Mouse (Mus musculus) macrophage (primary cell): Measurements from ENCODE around the gene Mindy3. TPM values are rescaled to one million over a fixed set of nuclear protein-coding genes. Genes with fewer than 3 reads are reported as not detected.
A peak's percentile ranks its signal among the peaks of the same experiment; 100 is the strongest.

ENCODE experiments used
- H3K27ac ChIP-seq: fragments of 350-480 bp; formaldehyde crosslinking; 2 replicates; pipeline ENCODE4 v1.9.0; 2021
- H3K36me3 ChIP-seq: fragments of 350-480 bp; formaldehyde crosslinking; 2 replicates; pipeline ENCODE4 v1.9.0; 2021; ENCODE audit errors: inconsistent target
- H3K4me3 ChIP-seq: fragments of 350-480 bp; formaldehyde crosslinking; 2 replicates; pipeline ENCODE4 v1.9.0; 2021; ENCODE audit errors: inconsistent target
- H3K79me2 ChIP-seq: fragments of 350-480 bp; formaldehyde crosslinking; 2 replicates; pipeline ENCODE4 v1.9.0; 2021; ENCODE audit errors: inconsistent target
- WGBS: methylation state at CpG from one replicate; pipeline ENCODE4 v1.1.7; 2026; ENCODE audit warnings: inconsistent platforms; ENCODE audit not compliant: missing documents; 5-methylcytosine and 5-hydroxymethylcytosine counted together
- polyA plus RNA-seq: library from polyadenylated mRNA; stranded (reverse); fragments of 250-400 nt; gene quantifications from 3 replicates; pipeline ENCODE4 v1.2.4, GENCODE M21; 2018; ENCODE audit warnings: inconsistent platforms

The Mindy3 gene
- polyA plus RNA-seq, 1 experiment from 2014 or later, result 37.1 TPM

DNA sequence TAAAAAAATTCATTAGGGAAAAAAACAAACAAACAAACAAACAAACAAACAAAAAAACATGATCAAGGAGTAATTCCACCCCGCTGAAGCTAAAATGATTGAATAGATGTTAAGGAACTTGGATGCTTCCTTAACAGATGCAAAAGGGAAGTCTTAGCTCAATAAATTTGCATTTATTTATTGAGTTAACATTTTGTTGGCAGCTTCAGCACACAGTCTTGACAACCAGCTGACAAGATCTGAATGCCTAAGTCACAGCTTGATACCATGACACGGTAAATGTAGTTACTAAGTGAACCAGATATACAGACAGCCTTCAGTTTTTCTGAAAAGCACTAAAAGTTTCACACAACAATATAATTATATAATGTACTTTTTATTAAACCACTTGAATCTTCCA is 89.7 kb downstream of the Mindy3 start:
- H3K36me3 ChIP-seq, result no peaks in the 10 kb centered on the region
- 48% methylated on average over 2 of the region's 2 CpGs for WGBS
- H3K4me3 ChIP-seq, result no peak overlapping the region
- H3K79me2 ChIP-seq, result no peaks in the 10 kb centered on the region
- H3K27ac ChIP-seq, result no peak overlapping the region

- Histone ChIP-seq H3K4me3 (no peak overlapping the region), H3K27ac (no peak overlapping the region), H3K79me2 (no peaks in the 10 kb centered on the region), H3K36me3 (no peaks in the 10 kb centered on the region)
- WGBS, result 70% methylated on average over 5 of the region's 5 CpGs
Measured at GRCm38 (mm10) chr2:12329068-12329407, 90.2 kb downstream of the Mindy3 start.

DNA sequence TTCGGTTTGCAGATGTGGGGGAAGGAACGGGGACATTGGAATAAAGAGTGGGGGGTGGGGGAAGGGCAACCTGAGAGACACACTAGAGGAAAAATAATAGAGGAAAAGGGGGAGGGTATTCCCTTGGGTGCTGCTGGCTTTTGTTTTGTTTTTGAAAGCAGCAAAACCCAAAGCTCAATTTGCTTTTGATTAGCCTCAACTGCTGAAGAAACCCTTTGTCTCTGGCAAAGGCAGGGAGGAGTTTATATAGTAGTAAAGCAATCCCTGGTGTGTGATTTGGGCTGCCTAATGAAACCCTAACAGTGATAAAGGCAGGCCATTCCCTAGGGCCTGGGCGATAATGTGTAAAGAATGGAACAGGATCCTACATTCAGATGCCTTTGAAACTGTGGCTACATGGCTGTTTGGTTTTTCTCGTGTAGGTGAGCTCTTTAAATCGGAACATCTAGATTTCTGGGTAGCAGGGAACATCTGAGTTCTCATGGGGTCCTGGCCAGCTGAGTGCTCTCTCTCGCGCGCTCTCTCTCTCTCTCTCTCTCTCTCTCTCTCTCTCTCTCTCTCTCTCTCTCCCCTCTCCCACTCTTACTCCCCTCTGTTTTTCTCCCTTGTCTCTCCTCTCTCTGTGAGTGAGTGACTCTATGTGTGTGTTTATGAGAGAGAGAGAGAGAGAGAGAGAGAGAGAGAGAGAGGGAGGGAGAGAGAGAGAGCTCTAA is 90.8 kb downstream of the Mindy3 start:
- Histone ChIP-seq H3K36me3 (no peaks in the 10 kb centered on the region), H3K79me2 (no peaks in the 10 kb centered on the region), H3K27ac (no peak overlapping the region), H3K4me3 (no peak overlapping the region)
- 77% methylated on average over 8 of the region's 8 CpGs for WGBS

- no peaks in the 10 kb centered on the region for H3K79me2 ChIP-seq
- no peak overlapping the region for H3K4me3 ChIP-seq
- WGBS, result 66% methylated on average over 11 of the region's 11 CpGs
- H3K27ac ChIP-seq, result no peak overlapping the region
- no peaks in the 10 kb centered on the region for H3K36me3 ChIP-seq
Measured at GRCm38 (mm10) chr2:12327691-12328354, 91.4 kb downstream of the Mindy3 start.

DNA sequence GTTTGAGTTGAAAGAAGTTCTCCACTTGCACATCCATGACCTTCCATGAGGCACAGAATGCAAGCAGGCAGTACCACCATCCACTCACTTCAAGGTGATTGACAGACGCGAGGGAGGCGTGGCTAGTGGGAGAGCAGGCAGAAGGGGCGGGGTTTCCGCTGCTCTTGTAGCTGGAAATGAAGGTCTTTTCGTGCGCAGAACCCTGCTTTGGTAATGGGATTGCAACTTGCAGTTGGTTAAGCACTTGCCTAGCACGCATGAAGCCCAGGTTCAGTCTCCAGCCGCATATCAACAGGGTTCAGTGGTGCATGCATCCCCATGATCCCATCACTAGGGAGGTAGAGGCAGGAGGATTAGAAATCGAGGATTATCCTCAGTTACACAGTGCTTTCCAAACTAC is 92.1 kb downstream of the Mindy3 start:
- no peak overlapping the region for H3K27ac ChIP-seq
- H3K79me2 ChIP-seq, result no peaks in the 10 kb centered on the region
- H3K36me3 ChIP-seq, result no peaks in the 10 kb centered on the region
- 17% methylated on average over 10 of the region's 10 CpGs for WGBS
- H3K4me3 ChIP-seq, result no peak overlapping the region; the same call in 1 of the 2 replicates

DNA sequence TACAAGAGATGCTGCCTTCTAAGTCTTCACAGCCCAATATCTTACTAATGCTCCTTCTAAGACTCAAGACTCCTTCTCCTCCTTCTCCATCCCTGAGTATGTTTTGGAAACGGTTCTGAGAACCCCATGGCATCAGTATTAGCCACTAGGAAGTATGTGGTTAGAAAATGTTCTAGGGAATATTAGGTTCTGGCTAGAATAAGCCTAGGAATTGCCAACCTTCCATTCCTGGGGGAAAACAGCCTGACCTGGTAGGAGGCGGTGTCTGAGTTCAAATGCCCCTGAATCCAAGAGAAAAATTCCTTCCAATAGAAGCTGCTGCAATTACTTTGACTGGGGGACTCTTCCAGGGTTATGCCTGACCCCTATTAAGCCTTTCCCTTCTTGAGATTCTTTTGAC is 93.4 kb downstream of the Mindy3 start:
- Histone ChIP-seq H3K79me2 (no peaks in the 10 kb centered on the region), H3K27ac (no peak overlapping the region), H3K36me3 (no peaks in the 10 kb centered on the region), H3K4me3 (no peak overlapping the region)
- WGBS, result 81% methylated on average over 2 of the region's 2 CpGs

GRCm38 (mm10) chr2:12325417-12325816 is 93.9 kb downstream of the Mindy3 start:
- WGBS, result 95% methylated on average over 6 of the region's 6 CpGs
- no peaks in the 10 kb centered on the region for H3K36me3 ChIP-seq
- H3K79me2 ChIP-seq, result no peaks in the 10 kb centered on the region
- H3K27ac ChIP-seq, result no peak overlapping the region
- H3K4me3 ChIP-seq, result no peak overlapping the region

DNA sequence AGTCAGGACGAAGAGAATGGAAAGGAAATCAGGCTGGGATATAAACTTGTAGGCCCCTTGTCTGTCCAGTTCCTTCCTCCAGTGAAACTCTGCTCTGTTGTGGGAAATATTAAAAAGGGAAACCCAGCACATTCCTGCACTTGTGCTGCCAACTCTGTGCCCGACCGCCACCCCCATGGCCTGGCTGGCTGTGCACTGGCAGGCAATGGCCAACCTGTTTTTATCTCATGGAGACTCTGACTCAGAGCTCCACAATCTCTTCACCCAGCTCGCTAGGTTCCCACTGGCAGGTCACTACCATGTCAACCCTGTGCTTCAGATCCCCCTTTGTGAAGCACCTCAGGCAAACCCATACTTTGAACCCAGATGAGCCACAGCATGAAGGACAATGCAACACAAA is 98.4 kb downstream of the Mindy3 start:
- H3K79me2 ChIP-seq, result no peaks in the 10 kb centered on the region
- no peak overlapping the region for H3K4me3 ChIP-seq
- H3K36me3 ChIP-seq, result no peaks in the 10 kb centered on the region
- 92% methylated on average over 4 of the region's 4 CpGs for WGBS
- H3K27ac ChIP-seq, result no peak overlapping the region

DNA sequence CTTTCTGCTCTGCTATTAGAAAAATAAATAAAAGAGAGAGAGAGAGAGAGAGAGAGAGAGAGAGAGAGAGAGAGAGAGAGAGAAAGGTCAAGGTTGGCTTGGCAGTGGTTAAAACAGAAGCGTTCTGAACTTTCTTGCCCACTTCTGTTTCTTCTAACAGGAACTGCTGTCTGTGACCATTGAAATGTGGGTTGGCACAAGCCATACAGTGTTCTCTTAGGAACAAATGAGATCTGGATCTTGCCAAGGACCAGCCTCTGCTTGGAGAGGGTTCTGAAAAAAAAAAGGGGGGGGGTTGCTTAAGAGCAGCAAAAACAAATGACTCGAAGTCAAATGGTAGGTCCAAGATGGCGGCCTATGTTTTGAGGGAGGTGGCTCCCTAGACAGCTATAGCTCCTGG is 100.6 kb downstream of the Mindy3 start:
- 60% methylated on average over 3 of the region's 3 CpGs for WGBS
- no peak overlapping the region for H3K27ac ChIP-seq

DNA sequence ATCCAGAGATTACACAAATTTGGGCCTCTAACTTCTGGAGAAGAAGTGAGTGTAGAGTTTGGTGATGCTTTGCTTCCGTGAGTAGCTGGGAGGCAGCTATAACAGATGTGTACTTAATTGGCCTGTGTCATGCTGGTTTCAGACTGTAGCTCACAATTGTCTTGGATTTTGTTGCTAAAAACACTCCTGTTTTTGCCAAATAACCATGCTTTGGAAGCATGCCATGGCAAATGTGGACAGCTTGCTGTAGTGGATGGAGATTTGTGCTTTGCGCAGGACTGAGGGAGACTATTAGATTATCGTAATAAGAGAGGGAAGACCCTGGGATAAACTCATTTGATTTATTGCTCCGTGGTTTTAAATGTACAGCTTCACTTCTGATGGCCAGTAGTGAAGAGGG is 101.2 kb downstream of the Mindy3 start:
- Histone ChIP-seq H3K79me2 (no peaks in the 10 kb centered on the region), H3K27ac (peak overlapping the region; percentile 49), H3K4me3 (no peak overlapping the region), H3K36me3 (no peaks in the 10 kb centered on the region)
- WGBS, result 97% methylated on average over 4 of the region's 4 CpGs

More for the DNA sequence above, 100.6 kb downstream of the Mindy3 start:
- Histone ChIP-seq H3K36me3 (no peaks in the 10 kb centered on the region), H3K4me3 (no peak overlapping the region), H3K79me2 (no peaks in the 10 kb centered on the region)

- H3K4me3 ChIP-seq, result no peak overlapping the region
- no peaks in the 10 kb centered on the region for H3K79me2 ChIP-seq
- no peaks in the 10 kb centered on the region for H3K36me3 ChIP-seq
- peak overlapping the region; percentile 49 for H3K27ac ChIP-seq
- 29% methylated on average over 5 of the region's 5 CpGs for WGBS
Measured at GRCm38 (mm10) chr2:12317343-12317742, 101.9 kb downstream of the Mindy3 start.

- Histone ChIP-seq H3K79me2 (no peaks in the 10 kb centered on the region), H3K36me3 (no peaks in the 10 kb centered on the region), H3K4me3 (no peak overlapping the region), H3K27ac (no peak overlapping the region)
- WGBS, result 84% methylated on average over 7 of the region's 7 CpGs
Measured at GRCm38 (mm10) chr2:12316361-12316760, 102.9 kb downstream of the Mindy3 start.

- WGBS, result 68% methylated on average over 6 of the region's 6 CpGs
- no peak overlapping the region for H3K27ac ChIP-seq
- H3K79me2 ChIP-seq, result no peaks in the 10 kb centered on the region
- no peak overlapping the region for H3K4me3 ChIP-seq
- H3K36me3 ChIP-seq, result no peaks in the 10 kb centered on the region
Measured at GRCm38 (mm10) chr2:12314028-12314427, 105.2 kb downstream of the Mindy3 start.

DNA sequence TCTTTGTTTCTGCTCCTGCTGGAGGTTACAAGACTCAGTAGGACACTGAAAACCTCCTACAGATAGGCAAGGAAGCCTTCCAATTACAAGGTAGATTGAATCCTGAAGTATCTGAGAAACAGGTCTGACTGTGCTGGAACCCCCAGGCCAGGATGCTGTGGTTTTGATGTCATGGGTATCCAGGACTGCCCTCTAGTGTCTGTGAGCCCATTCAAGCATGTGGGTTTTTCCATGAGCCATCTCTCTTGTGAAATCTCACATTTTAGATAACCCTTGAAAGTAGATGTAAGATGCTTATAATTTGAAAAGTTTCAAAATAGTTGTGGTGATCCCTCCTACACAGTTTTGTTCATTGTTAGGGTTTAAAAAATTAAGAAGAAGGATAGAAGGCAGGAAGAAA is 110.8 kb downstream of the Mindy3 start:
- Histone ChIP-seq H3K36me3 (no peaks in the 10 kb centered on the region), H3K4me3 (no peak overlapping the region), H3K79me2 (no peaks in the 10 kb centered on the region), H3K27ac (no peak overlapping the region)

DNA sequence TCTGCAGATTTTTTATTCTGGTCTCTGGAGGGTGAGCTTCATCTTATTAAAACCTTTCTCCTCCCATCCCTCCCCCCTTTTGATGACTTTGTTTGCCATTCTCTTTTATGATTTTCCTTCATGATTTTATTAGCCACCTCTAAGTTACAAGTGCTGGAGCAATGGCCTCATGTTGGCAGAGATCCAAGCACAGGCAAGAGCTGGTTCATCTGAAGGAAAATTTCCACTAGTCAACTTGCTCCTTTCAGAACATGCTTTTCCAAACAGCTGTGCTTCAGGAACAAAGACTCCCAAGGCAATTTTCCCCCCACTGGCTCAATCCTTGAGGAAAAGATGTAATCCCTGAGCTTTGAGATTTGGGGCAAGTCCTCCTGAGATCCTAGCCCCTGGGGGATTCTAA is 112.0 kb downstream of the Mindy3 start:
- Histone ChIP-seq H3K4me3 (no peak overlapping the region), H3K36me3 (no peaks in the 10 kb centered on the region), H3K79me2 (no peaks in the 10 kb centered on the region), H3K27ac (no peak overlapping the region)
